Mouse (Mus musculus) splenic B cell, adult 2 months (primary cell): ENCODE data around the gene Pax3.

Experiments
- DNase-seq: peaks from one replicate; pipeline ENCODE4 v3.0.0-alpha.2; 2011; ENCODE audit warnings: low read depth, low spot score
- H3K27me3 ChIP-seq: 2 replicates; pipeline ENCODE4 v1.6.1; 2012; ENCODE audit warnings: mild to moderate bottlenecking, low read length, moderate library complexity, mixed read lengths; ENCODE audit not compliant: control insufficient read depth, poor library complexity, insufficient read depth, severe bottlenecking
- H3K36me3 ChIP-seq: 2 replicates; pipeline ENCODE4 v1.6.1; 2012; ENCODE audit warnings: mild to moderate bottlenecking, low read length, moderate library complexity, mixed read lengths; ENCODE audit not compliant: control insufficient read depth, poor library complexity, insufficient read depth, severe bottlenecking

The Pax3 gene

DNA sequence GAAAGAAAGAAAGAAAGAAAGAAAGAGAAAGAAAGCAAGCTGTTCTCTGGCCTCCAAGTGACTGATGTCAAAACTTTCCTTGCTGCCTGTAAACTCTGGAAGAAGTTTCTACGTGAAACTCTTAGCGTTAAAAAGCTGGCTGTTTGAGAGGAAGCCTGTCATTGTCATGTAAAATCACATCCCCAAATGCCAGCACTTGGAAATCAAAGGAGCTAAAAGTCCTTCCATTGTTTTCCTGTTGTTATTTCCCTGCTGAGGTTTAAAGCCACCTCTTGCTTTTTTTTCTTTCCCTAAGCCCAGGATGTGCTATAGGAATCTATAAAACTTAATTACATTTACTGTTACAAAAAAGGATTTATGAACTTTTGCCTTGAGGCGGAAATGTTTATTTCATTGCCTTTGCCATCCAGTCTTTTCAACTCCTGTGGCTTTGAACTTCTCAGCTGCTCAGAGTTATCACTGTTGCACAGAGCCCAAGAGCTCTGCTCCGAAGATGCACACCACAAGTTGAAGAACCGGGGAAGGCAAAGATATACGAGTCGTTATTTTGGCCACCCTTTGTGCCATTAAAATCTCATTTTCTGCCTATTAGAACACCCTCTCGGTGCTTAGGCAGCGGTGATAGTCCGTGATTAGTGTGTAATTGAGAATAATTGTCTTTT is 76.9 kb downstream of the Pax3 start:
- Histone ChIP-seq H3K36me3 (no peaks in the 10 kb centered on the region), H3K27me3 (no peaks in the 10 kb centered on the region)
- no peak for DNase-seq

DNA sequence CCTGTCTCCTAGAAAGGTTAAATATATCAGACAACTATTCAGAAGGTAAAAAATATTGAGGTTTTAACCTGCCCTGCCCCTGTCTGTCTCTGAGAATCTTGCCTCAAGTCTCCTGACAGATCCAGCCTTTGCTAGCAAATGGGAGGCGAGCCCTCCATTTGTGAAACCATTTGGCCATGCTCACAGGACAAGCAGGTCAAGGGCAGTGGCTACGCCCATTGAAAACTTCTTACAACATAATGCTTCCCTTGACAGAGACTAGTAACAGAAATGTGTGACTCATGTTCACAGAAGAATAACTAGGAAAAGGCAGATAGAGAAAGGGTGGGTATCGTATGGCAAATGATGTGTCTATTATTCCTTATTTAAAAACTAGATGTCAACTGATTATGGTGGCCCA is 80.9 kb downstream of the Pax3 start:
- DNase-seq, result no peak
- H3K36me3 ChIP-seq, result no peaks in the 10 kb centered on the region
- H3K27me3 ChIP-seq, result no peaks in the 10 kb centered on the region

DNA sequence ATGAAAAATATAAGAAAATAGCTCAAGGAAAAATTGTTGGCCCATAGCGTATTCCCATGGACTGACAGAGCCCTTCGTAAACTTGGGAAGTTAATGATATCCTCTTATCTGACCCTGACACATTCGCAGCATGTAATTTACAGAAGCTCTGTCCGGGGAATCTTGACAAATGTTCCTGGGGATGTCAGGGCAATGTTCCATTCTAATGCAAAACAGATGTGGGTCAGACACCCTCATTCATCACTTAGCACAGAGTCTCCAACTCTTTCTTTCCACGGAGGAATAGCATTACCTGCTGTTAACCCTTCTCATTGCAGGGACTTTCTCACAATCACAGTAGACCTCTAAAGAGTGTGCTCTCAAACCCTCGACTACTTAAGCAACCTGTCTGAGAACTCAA is 86.6 kb downstream of the Pax3 start:
- DNase-seq, result no peak
- Histone ChIP-seq H3K36me3 (no peaks in the 10 kb centered on the region), H3K27me3 (no peaks in the 10 kb centered on the region)

DNA sequence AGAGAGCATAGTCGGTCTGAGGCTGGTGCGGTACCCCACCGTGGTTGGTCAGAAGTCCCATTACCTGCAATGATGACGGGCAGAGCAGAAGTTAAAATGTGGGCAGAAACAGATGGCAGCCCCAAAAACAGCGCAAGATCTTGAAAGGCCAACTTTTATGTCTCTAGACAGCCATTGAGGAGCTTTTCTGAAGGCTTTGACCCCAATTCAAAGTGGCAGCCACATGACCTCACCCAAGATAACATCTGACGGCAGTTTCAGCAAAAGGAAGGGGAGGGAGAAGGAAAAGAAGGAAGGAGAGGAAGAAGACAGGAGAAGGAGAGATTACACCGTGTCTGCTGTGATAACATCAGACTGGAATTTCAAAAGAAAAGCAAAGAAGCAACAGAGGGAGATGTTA is 93.4 kb downstream of the Pax3 start:
- DNase-seq, result no peak
- no peaks in the 10 kb centered on the region for H3K36me3 ChIP-seq

DNA sequence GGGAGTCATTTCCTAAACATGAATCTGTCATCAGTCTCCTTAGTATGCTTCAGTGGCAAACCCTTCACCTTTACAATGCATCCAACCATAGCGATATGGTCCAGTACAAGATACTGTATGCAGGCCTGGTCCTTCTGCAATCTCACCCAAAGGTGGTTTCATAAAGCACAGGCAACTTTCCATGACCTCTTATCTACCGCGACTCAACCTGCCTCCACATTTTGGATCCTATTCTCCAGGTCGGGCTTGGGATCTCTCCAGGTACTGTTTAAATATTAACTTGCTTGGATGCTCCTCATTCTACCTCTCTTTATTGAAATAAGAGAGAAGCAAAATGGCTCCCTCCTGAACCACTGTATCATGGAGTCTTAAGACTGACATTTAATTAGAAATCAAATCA is 103.3 kb downstream of the Pax3 start:
- DNase-seq, result no peak
- H3K36me3 ChIP-seq, result no peaks in the 10 kb centered on the region
- H3K27me3 ChIP-seq, result no peaks in the 10 kb centered on the region

More for the DNA sequence above, 93.4 kb downstream of the Pax3 start:
- H3K27me3 ChIP-seq, result no peaks in the 10 kb centered on the region

DNA sequence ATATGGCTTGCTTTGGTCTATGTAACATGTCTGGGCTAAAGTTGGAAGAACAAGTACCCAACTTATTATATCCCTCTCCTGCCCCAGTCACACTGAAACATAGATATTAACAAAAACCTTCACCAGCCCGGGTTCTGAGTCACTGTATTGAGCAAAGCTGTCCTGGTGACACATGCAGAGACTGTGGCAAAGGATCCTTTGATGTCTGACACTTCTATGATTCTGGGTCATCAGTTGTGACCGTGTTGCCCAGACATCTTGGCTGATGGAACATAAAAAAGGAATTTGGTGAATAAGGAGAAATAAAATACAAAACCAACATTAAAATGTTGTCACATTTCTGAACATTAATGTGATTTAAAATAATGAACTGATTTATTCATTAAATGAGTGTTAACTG is 108.3 kb downstream of the Pax3 start:
- Histone ChIP-seq H3K27me3 (no peaks in the 10 kb centered on the region), H3K36me3 (no peaks in the 10 kb centered on the region)
- DNase-seq, result no peak

DNA sequence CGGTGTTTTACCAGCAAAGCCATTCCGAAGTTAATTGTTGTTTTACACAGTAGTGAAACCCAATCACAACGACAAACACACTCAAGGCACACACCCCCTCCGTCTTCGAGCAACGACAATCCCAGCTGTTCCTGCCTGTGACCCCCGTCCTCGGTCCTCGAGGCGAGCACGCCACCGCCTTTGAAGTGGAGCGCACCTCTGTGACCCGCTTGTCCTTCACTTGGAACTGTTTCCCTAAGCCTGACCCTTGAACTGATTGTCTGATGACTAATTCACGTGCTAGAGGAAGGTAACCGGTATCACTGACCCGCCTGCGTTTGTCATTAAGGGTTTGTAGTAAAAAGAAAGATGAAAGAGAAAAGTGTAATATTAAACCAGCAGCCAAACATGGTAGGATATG is 115.2 kb downstream of the Pax3 start:
- DNase-seq, result no peak
- H3K36me3 ChIP-seq, result no peaks in the 10 kb centered on the region
- no peaks in the 10 kb centered on the region for H3K27me3 ChIP-seq

DNA sequence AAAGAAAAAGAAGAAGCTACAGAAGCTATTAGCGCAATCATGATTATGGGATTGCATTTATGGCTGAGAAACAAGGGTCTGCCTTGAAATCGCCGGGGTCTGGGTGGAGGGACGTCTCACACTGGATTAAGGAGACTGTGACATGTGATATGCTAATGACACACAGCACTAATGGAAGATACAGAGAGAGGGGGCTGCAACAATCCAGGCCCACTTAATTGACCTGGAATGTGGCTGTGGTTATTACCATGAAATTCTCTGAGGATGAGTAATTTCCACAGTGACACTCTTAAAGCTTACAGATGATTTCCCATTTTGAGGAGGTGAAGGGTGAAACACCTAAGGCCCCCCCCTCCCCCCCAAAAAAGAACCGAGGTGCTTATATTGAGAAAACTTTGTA is 136.1 kb downstream of the Pax3 start:
- no peaks in the 10 kb centered on the region for H3K27me3 ChIP-seq
- H3K36me3 ChIP-seq, result no peaks in the 10 kb centered on the region
- no peak for DNase-seq

DNA sequence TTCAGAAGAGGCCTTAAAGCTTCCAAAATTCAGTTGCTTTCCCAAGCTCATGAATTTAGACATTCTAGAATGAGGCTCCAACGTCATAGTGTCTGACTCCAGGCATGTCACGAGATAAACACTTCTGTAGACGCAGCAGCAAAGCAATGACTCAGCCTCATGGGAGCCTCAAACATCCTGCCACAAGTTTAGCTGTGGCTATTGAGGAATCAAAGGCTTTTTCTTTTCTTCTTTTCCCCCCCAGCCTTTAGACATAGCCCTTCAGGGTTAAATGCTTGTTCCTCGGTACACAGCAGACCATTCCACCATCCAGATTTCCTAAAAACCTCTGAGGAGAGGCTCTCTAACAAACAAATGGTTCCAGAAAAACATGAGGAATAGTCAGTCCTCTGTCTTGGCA is 139.0 kb downstream of the Pax3 start:
- DNase-seq, result no peak
- no peaks in the 10 kb centered on the region for H3K27me3 ChIP-seq
- H3K36me3 ChIP-seq, result no peaks in the 10 kb centered on the region

DNA sequence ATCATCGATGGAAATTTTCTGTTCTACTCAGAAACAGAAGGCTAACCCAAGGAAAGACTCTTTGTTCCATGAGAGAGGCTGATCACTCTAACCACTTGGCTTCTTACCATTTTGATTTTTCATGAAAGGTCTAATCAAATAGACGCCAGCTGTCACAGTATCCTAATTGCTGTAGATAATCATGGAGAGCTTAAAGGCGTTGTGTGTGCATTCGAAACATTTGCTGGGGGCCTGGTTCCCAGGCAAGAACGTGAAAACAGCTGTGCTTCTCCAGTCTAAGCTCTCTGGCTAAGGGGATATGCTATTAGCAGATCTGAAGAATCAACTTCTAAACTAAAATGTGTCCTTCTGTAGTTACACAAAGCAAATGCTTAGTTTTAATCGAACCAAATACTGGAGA is 143.3 kb downstream of the Pax3 start:
- DNase-seq, result no peak
- no peaks in the 10 kb centered on the region for H3K36me3 ChIP-seq
- no peaks in the 10 kb centered on the region for H3K27me3 ChIP-seq
